Mouse (Mus musculus): ENCODE results near the gene Spin2f. TPM values are rescaled to one million over a fixed set of nuclear protein-coding genes. Genes with fewer than 3 reads are reported as not detected.
"Not testable (repeated sequence)": the region's sequence is repeated elsewhere in the genome, so short reads cannot be mapped to it uniquely, and the experiment has no call there.

The Spin2f gene
- total RNA-seq (2017) = not detected in 2 replicates

GRCm38 (mm10) chrX:31253594-31253993 lies at the start of gene Spin2f:
Gene Spin2f, plus strand, starts transcription at chrX:31253894.
- ATAC-seq (ENCODE audit: extremely low read depth, insufficient number of reproducible peaks, low FRiP score, poor library complexity, severe bottlenecking) = not testable (repeated sequence)

DNA sequence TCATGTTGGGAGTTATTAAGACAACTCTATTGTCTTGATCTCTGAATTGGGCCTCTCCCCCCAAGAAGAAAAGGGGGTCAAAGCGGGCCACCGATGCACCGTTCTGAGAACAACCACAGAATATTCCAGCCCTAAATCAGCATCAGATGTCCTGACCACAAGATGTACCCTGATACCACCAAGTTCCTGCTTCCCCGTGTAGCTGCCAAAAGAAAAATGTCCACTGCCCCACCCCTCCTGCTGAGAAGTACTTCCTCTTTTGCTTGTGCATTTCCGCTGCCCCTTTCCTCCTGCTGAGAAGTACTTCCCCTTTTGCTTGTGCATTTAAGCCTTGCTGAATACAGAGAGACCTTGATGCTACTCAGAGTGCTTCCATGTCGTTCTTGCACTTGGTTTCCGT lies 41.6 kb upstream of the Spin2f start:
- not testable (repeated sequence) for ATAC-seq (ENCODE audit: extremely low read depth, insufficient number of reproducible peaks, low FRiP score, poor library complexity, severe bottlenecking)

- ATAC-seq (ENCODE audit: extremely low read depth, insufficient number of reproducible peaks, low FRiP score, poor library complexity, severe bottlenecking) = not testable (repeated sequence)
These were observed 30.2 kb upstream of the Spin2f start for GRCm38 (mm10) chrX:31223536-31223935.

GRCm38 (mm10) chrX:31235088-31235487 lies 18.6 kb upstream of the Spin2f start:
- ATAC-seq (ENCODE audit: extremely low read depth, insufficient number of reproducible peaks, low FRiP score, poor library complexity, severe bottlenecking) = not testable (repeated sequence)

DNA sequence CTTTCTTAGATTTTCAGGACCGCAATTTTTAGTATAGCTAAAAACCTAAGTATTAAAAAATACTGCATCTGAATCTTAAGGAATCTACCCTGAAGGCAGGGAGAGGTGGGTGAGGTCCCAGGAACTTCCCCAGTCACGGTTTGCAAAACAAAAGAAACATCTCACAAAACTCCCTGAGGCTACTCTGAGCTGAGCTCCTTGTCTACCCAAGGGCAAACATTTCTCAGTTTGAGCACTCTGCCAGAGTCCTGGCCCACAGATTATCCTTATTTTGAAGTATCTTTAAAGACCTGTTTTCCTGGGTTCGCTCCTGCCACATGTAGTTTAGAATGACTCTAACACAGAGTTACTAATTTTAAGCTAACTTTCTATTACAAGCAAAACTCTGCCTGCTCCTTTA lies 11.9 kb upstream of the Spin2f start:
- not testable (repeated sequence) for ATAC-seq (ENCODE audit: extremely low read depth, insufficient number of reproducible peaks, low FRiP score, poor library complexity, severe bottlenecking)

Other genes with a start within 250 kb of the Spin2f start
- gene Btbd35f29, start 136.2 kb upstream of the Spin2f start, total RNA-seq (2017) = not detected in 2 replicates
- gene Btbd35f26, start 82.6 kb downstream of the Spin2f start, total RNA-seq (2017) = not detected in 2 replicates
- gene Btbd35f19, start 130.0 kb downstream of the Spin2f start, total RNA-seq (2017) = not detected in 2 replicates

Measured in neutrophil, adult 5-6 weeks (primary cell).